ENCODE assay signal across 8 mouse cellular contexts in genomic region chr11:31838442-31839083, GRCm38 (mm10). TPM values are rescaled to one million over a fixed set of nuclear protein-coding genes. Genes with fewer than 3 reads are reported as not detected.
DNase-seq lines count a peak whose midpoint lies in the region; ATAC-seq and TF ChIP-seq lines count a peak whose summit lies in the region.
"Had no signal": no experiment of that assay in that cellular context is flagged by ENCODE, and none has a peak within 500 bp of the region (broad histone marks: within the 10 kb centered on the region; RNA-seq: fewer than 3 reads in every experiment).

No protein-coding gene starts in this region.

- H3K79me2 ChIP-seq in heart, adult 2 months (replicated peaks; ENCODE audit: control insufficient read depth, insufficient read depth, low read length): no peaks in the 10 kb centered on the region
- H3K79me2 ChIP-seq in liver, adult 2 months (ENCODE audit: control insufficient read depth, insufficient read depth, low read length): no peaks in the 10 kb centered on the region

- no peak overlapping the region for H3K4me3 ChIP-seq in heart, adult 2 months
- no peak overlapping the region for H3K4me3 ChIP-seq in intestine, postnatal 0 days (ENCODE audit: low read depth, low read length)
- no peak overlapping the region for H3K4me3 ChIP-seq in liver, adult 2 months (ENCODE audit: insufficient read depth, low read depth, low read length)
- no peak overlapping the region for H3K4me3 ChIP-seq in midbrain, postnatal 0 days (ENCODE audit: low read depth, low read length)

- no peak for TF ChIP-seq POLR2A in heart, adult 2 months (IDR thresholded peaks at IDR 0.05; ENCODE audit: insufficient read depth, low read depth, low read length)
- TF ChIP-seq POLR2A in liver, adult 2 months (IDR thresholded peaks at IDR 0.05; ENCODE audit: extremely low read depth, insufficient read depth, low read length): no peak

- peak; percentile 76 for ATAC-seq in intestine, postnatal 0 days
- ATAC-seq in midbrain, postnatal 0 days (ENCODE audit: low FRiP score): peak; percentile 76

- 16% methylated on average over 7 of the region's 7 CpGs for WGBS in heart, adult 2 months
- WGBS in intestine, postnatal 0 days: 30% methylated on average over 7 of the region's 7 CpGs
- 7% methylated on average over 7 of the region's 7 CpGs for WGBS in liver, adult 2 months
- whole genome bisulfite sequencing in midbrain, postnatal 0 days: 30% methylated on average over 7 of the region's 7 CpGs

- TF ChIP-seq EP300 in heart, adult 2 months (IDR thresholded peaks at IDR 0.05; ENCODE audit: insufficient read depth, low read depth, low read length): peak; percentile 60; the same call in 1 of the 2 replicates

- peaks cover 8% of the 10 kb centered on the region for H3K4me1 ChIP-seq in heart, adult 2 months (ENCODE audit: control insufficient read depth, insufficient read depth, low read length)
- peaks cover 10% of the 10 kb centered on the region for H3K4me1 ChIP-seq in intestine, postnatal 0 days (replicated peaks; ENCODE audit: control insufficient read depth, insufficient read depth, low read length)
- H3K4me1 ChIP-seq in liver, adult 2 months (ENCODE audit: control insufficient read depth, insufficient read depth, low read length): peaks cover 26% of the 10 kb centered on the region
- H3K4me1 ChIP-seq in midbrain, postnatal 0 days (ENCODE audit: insufficient read depth, low read length): peaks cover 15% of the 10 kb centered on the region

- no peak for TF ChIP-seq CTCF in heart, adult 2 months (IDR thresholded peaks at IDR 0.05)
- no peak for TF ChIP-seq CTCF in intestine, postnatal 0 days (IDR thresholded peaks at IDR 0.05; ENCODE audit: low read depth)
- TF ChIP-seq CTCF in liver, adult 2 months (IDR thresholded peaks at IDR 0.05; ENCODE audit: low read depth, low read length): no peak
- no peak for TF ChIP-seq CTCF in midbrain, postnatal 0 days (IDR thresholded peaks at IDR 0.05)

- intact Hi-C loops in heart, adult 2 months (cut with DNase I): loop anchor here (2.0 to 5.0 kb wide), 2 partner anchors 71 to 124 kb away; no protein-coding TSS in a partner anchor

- H3K36me3 ChIP-seq in heart, adult 2 months (ENCODE audit: control insufficient read depth, insufficient read depth, low read length): no peaks in the 10 kb centered on the region
- H3K36me3 ChIP-seq in intestine, postnatal 0 days (ENCODE audit: control insufficient read depth, insufficient read depth): no peaks in the 10 kb centered on the region
- H3K36me3 ChIP-seq in liver, adult 2 months (ENCODE audit: control insufficient read depth, insufficient read depth, low read length): no peaks in the 10 kb centered on the region
- no peaks in the 10 kb centered on the region for H3K36me3 ChIP-seq in midbrain, postnatal 0 days (ENCODE audit: insufficient read depth, low read length)

- no peak overlapping the region for H3K9ac ChIP-seq in heart, adult 2 months (ENCODE audit: low read depth, low read length)
- H3K9ac ChIP-seq in intestine, postnatal 0 days (ENCODE audit: low read depth, low read length): no peak overlapping the region
- H3K9ac ChIP-seq in liver, adult 2 months (ENCODE audit: low read depth, low read length): no peak overlapping the region
- no peak overlapping the region for H3K9ac ChIP-seq in midbrain, postnatal 0 days (replicated peaks; ENCODE audit: low read length, poor library complexity, severe bottlenecking)

- no peaks in the 10 kb centered on the region for H3K9me3 ChIP-seq in intestine, postnatal 0 days (ENCODE audit: control insufficient read depth)
- no peaks in the 10 kb centered on the region for H3K9me3 ChIP-seq in midbrain, postnatal 0 days (ENCODE audit: low read length)

- DNase-seq in adrenal gland, postnatal 25 days: peak; percentile 88
- DNase-seq in cerebellum, postnatal 10 days: peak; percentile 86 to 93
- peak; percentile 72 to 83 for DNase-seq in heart, adult 2 months
- peak; percentile 97 for DNase-seq in liver, adult 2 months (ENCODE audit: extremely low read depth, low read depth, low spot score)
- peak; percentile 88 for DNase-seq in midbrain, postnatal 0 days (ENCODE audit: low spot score)
- no peak for DNase-seq in c-Kit-positive CD71-positive TER-119-positive erythroid progenitor cells, embryonic 14.5 days (ENCODE audit: low spot score)

- H3K27me3 ChIP-seq in heart, adult 2 months (ENCODE audit: control insufficient read depth, insufficient read depth, low read length): no peaks in the 10 kb centered on the region
- no peaks in the 10 kb centered on the region for H3K27me3 ChIP-seq in intestine, postnatal 0 days (replicated peaks; ENCODE audit: control insufficient read depth, insufficient read depth, low read length)
- no peaks in the 10 kb centered on the region for H3K27me3 ChIP-seq in liver, adult 2 months (ENCODE audit: control insufficient read depth, insufficient read depth, low read length)
- H3K27me3 ChIP-seq in midbrain, postnatal 0 days (ENCODE audit: insufficient read depth, low read length): no peaks in the 10 kb centered on the region

- peak overlapping the region; percentile 83 for H3K27ac ChIP-seq in heart, adult 2 months
- H3K27ac ChIP-seq in intestine, postnatal 0 days (ENCODE audit: low read depth, low read length): peak overlapping the region; percentile 28; the same call in 1 of the 2 replicates
- H3K27ac ChIP-seq in liver, adult 2 months (replicated peaks; ENCODE audit: insufficient read depth, low read depth, low read length): peak overlapping the region; percentile 81
- peak overlapping the region; percentile 47 for H3K27ac ChIP-seq in midbrain, postnatal 0 days (ENCODE audit: low read depth, low read length)
- H3K27ac ChIP-seq: macrophage had no signal

- no peak overlapping the region for H3K4me2 ChIP-seq in intestine, postnatal 0 days (replicated peaks; ENCODE audit: low read depth)
- no peak overlapping the region for H3K4me2 ChIP-seq in midbrain, postnatal 0 days (ENCODE audit: low read depth, low read length, poor library complexity, severe bottlenecking)

RNA-seq across cellular contexts. Expression of gene Cpeb4, which starts 33.4 kb away (rescaled TPM):
- total RNA-seq in adrenal gland, postnatal 25 days (2021): 77.0 and 92.2 TPM in 2 replicates
- total RNA-seq in heart, adult 2 months (2021): 10 to 100 TPM; 83.4 to 97.3 TPM
- 15.3 and 29.5 TPM in 2 replicates for polyA plus RNA-seq in heart, adult 2 months (2012; rRNA removed)
- 11.3 and 12.8 TPM in 2 replicates for polyA plus RNA-seq in intestine, postnatal 0 days (2015; fragmentation: Nextera tagmentation; extraction: Ambion mirVana)
- total RNA-seq in liver, adult 2 months (2014; rRNA removed): 30.6 and 37.0 TPM in 2 replicates
- polyA plus RNA-seq in liver, adult 2 months (2012; rRNA removed): 9.0 and 10.3 TPM in 2 replicates
- total RNA-seq in midbrain, postnatal 0 days (2014; rRNA removed): 103 and 124 TPM in 2 replicates
- polyA plus RNA-seq in midbrain, postnatal 0 days (2015; fragmentation: Nextera tagmentation; extraction: Ambion mirVana): 16.9 and 19.1 TPM in 2 replicates

Comparison
In these comparisons a context has a peak if more than half of its experiments do, and no peak if none do; other contexts are left out.
1. H3K27ac ChIP-seq: peak in every context shown above with its lines; median percentile 83 in heart, adult 2 months; 81 in liver, adult 2 months; 47 in midbrain, postnatal 0 days; 28 in intestine, postnatal 0 days.